Mouse (Mus musculus) Patski (cell line): ENCODE measurements around the gene Tjp1. TPM values are rescaled to one million over a fixed set of nuclear protein-coding genes. Genes with fewer than 3 reads are reported as not detected.

Experiments
- ATAC-seq: fragments of 100-300 bp; one replicate; pipeline ENCODE4 v1.8.0; 2021
- CTCF ChIA-PET: fragments of 350-600 bp; sonication (Branson Sonifier 250); formaldehyde crosslinking; loops from one replicate; lab custom pipeline; 2022; ENCODE audit warnings: inconsistent platforms; lab: Charles Lee
- POLR2A ChIA-PET: fragments of 350-600 bp; sonication (Branson Sonifier 250); formaldehyde crosslinking; loops from one replicate; lab custom pipeline; 2022; ENCODE audit warnings: antibody characterized with exemption, inconsistent platforms; lab: Charles Lee
- DNase-seq: peaks from one replicate; pipeline ENCODE4 v3.0.0-alpha.2; 2011; ENCODE audit warnings: low read depth, low spot score
- H3K27me3 ChIP-seq: fragments of 371-371 bp; one replicate; pipeline ENCODE4 v1.5.1; 2021
- CTCF ChIP-seq: fragments of 100-300 bp; IDR thresholded peaks from one replicate; pipeline ENCODE4 v1.5.1; 2021
- in situ Hi-C: fragments of 300-500 bp; cut with MboI; formaldehyde crosslinking; loops from 3 replicates; pipeline ENCODE4 v1.11.1; 2018; ENCODE audit warnings: low pct_unique_long_range_greater_than_20kb, mixed read lengths
- polyA plus RNA-seq: library from polyadenylated mRNA; unstranded; gene quantifications from one replicate; pipeline ENCODE4 v1.2.3, GENCODE M21; 2021

Gene Tjp1
- polyA plus RNA-seq, 1 experiment from 2014 or later, result 67.3 TPM

- DNase-seq (no peak), ATAC-seq (no peak)
- POLR2A ChIA-PET, result no interaction called here
- H3K27me3 ChIP-seq, result no peaks in the 10 kb centered on the region
- no peak for TF ChIP-seq CTCF
- in situ Hi-C loops, result no loop called here
- CTCF ChIA-PET, result no interaction called here
Measured at GRCm38 (mm10) chr7:65418366-65418911, 109.1 kb downstream of the Tjp1 start.

- ChIA-PET CTCF (interaction anchor here (1.3 kb wide), 1 partner anchor 23 kb away, joined by 3 read pairs; no protein-coding TSS in a partner anchor), POLR2A (no interaction called here)
- in situ Hi-C loops, result no loop called here
- ATAC-seq, result no peak
- no peaks in the 10 kb centered on the region for H3K27me3 ChIP-seq
- no peak for TF ChIP-seq CTCF
- DNase-seq, result no peak
Measured at GRCm38 (mm10) chr7:65417231-65418100, 110.1 kb downstream of the Tjp1 start.

GRCm38 (mm10) chr7:65416506-65416905, 111.1 kb downstream of the Tjp1 start:
- ATAC-seq (no peak), DNase-seq (no peak)
- ChIA-PET CTCF (no interaction called here), POLR2A (no interaction called here)
- H3K27me3 ChIP-seq, result no peaks in the 10 kb centered on the region
- in situ Hi-C loops, result no loop called here
- TF ChIP-seq CTCF, result no peak

- DNase-seq (no peak), ATAC-seq (no peak)
- no peaks in the 10 kb centered on the region for H3K27me3 ChIP-seq
- POLR2A ChIA-PET, result no interaction called here
- in situ Hi-C loops, result no loop called here
- CTCF ChIA-PET, result interaction anchor here (1.0 to 2.1 kb wide), 2 partner anchors 10 to 13 kb away, joined by 4 to 6 read pairs; no protein-coding TSS in a partner anchor
- no peak for TF ChIP-seq CTCF
Measured at GRCm38 (mm10) chr7:65413946-65414945, 113.3 kb downstream of the Tjp1 start.

GRCm38 (mm10) chr7:65410668-65411067, 116.9 kb downstream of the Tjp1 start:
- DNase-seq (peak; percentile 58), ATAC-seq (peak; percentile 85)
- in situ Hi-C loops, result no loop called here
- ChIA-PET POLR2A (no interaction called here), CTCF (interaction anchor here (0.6 kb wide), 1 partner anchor 69 kb away, joined by 4 read pairs; no protein-coding TSS in a partner anchor)
- no peak for TF ChIP-seq CTCF
- no peaks in the 10 kb centered on the region for H3K27me3 ChIP-seq

- H3K27me3 ChIP-seq, result no peaks in the 10 kb centered on the region
- TF ChIP-seq CTCF, result no peak
- CTCF ChIA-PET, result no interaction called here
- POLR2A ChIA-PET, result no interaction called here
- ATAC-seq (no peak), DNase-seq (no peak)
- in situ Hi-C loops, result no loop called here
Measured at GRCm38 (mm10) chr7:65406427-65406826, 121.2 kb downstream of the Tjp1 start.

- in situ Hi-C loops, result no loop called here
- ChIA-PET CTCF (no interaction called here), POLR2A (no interaction called here)
- no peak for ATAC-seq
- DNase-seq, result no peak
- H3K27me3 ChIP-seq, result no peaks in the 10 kb centered on the region
- no peak for TF ChIP-seq CTCF
Measured at GRCm38 (mm10) chr7:65402516-65402915, 125.1 kb downstream of the Tjp1 start.

GRCm38 (mm10) chr7:65401622-65402021, 126.0 kb downstream of the Tjp1 start:
- POLR2A ChIA-PET, result no interaction called here
- TF ChIP-seq CTCF, result no peak
- DNase-seq (no peak), ATAC-seq (no peak)
- in situ Hi-C loops, result no loop called here
- CTCF ChIA-PET, result interaction anchor here (0.8 kb wide), 1 partner anchor 12 kb away, joined by 4 read pairs; no protein-coding TSS in a partner anchor
- H3K27me3 ChIP-seq, result no peaks in the 10 kb centered on the region

- H3K27me3 ChIP-seq, result no peaks in the 10 kb centered on the region
- ATAC-seq (no peak), DNase-seq (no peak)
- CTCF ChIA-PET, result no interaction called here
- no peak for TF ChIP-seq CTCF
- in situ Hi-C loops, result no loop called here
- POLR2A ChIA-PET, result no interaction called here
Measured at GRCm38 (mm10) chr7:65395891-65396290, 131.7 kb downstream of the Tjp1 start.

GRCm38 (mm10) chr7:65395166-65395565, 132.4 kb downstream of the Tjp1 start:
- POLR2A ChIA-PET, result no interaction called here
- no peak for ATAC-seq

More at GRCm38 (mm10) chr7:65395166-65395565, 132.4 kb downstream of the Tjp1 start:
- in situ Hi-C loops, result no loop called here
- no peaks in the 10 kb centered on the region for H3K27me3 ChIP-seq
- no peak for TF ChIP-seq CTCF
- CTCF ChIA-PET, result interaction anchor here (2.3 kb wide), 1 partner anchor 8 kb away, joined by 6 read pairs; no protein-coding TSS in a partner anchor
- DNase-seq, result no peak
